Mouse (Mus musculus) lung, postnatal 4 days (tissue): ENCODE results near the gene Impg1.
"Not testable (repeated sequence)": the region's sequence is repeated elsewhere in the genome, so short reads cannot be mapped to it uniquely, and the experiment has no call there.

Experiments used
- DNase-seq, 2 experiments: peaks; one replicate each; pipeline ENCODE4 v3.0.0; 2021

Gene Impg1

DNA sequence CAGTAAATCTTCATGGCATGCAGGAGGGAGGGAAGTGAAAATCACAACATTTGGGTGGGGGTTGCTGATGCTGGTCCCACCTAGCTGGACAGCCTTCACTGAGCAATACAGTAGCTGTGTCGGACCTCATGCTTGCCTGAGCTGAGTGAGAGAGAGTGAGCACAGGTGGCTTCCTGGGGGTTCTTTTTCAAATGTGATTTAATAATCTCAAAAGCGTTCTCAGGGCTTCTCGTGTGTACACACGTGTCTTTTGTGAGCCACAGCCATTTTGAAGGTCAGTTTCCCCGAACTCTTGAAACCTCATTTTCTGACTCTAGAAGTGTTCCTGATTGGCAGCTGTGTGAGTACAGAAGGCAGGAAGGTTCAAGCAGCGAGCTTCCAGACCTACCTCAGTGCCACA is 122.8 kb downstream of the Impg1 start:
- DNase-seq: no peak

- no peak for DNase-seq
Measured at GRCm38 (mm10) chr9:80341756-80342155, 123.5 kb downstream of the Impg1 start.

GRCm38 (mm10) chr9:80340927-80341326 is 124.4 kb downstream of the Impg1 start:
- DNase-seq: no peak

DNA sequence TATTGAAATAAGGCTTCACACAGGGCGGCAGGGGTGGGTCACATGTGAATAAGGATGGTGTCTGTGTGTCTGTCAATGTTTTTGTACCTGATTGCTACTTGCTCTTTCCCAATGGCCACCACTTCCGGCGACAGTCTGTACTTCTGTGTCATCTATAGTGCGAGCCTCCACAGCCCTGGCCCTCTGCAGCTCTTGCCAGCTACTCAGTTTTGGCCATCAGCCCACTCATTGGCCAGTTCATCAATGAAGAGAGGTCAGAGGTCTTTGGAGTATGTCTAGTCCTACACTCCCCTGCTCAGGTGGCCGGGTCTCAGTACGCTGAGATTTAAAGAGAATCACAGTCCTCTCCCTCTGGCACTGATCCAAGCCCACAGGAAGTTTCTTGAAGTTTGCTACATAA is 127.3 kb downstream of the Impg1 start:
- no peak for DNase-seq

DNA sequence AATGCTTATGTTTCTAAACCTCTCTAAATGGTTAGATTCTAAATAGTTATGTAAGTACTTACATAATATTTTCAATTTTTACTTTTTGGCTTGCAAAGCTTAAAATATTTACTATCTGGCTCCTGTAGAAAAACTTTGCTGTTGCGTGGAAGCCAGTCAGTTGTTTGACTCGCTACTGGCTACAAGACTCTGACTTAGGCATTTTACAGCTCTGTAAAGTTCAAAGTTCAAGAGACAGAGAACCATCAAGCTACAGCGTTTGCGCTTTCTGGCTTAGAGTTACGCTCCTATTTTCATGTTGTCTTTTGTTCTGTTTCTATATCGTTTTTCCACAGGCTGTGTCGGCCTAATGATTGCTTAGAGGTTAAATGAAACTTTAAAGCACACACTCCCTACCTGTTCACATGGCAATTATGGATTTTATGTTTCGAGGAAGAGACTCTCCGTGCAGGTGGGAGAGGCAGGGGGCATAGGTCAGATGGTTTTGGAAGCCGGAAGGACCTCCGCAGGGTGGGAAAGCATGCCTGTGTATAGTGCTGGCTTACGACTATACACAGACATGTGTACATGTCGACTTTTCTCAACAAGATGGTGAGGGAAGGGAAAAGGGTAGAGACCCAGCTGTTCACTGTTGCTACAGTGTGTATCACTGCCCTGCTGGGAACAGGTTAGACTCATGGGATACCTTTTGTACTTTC is 129.5 kb downstream of the Impg1 start:
- no peak for DNase-seq

- no peak for DNase-seq
Measured at GRCm38 (mm10) chr9:80333998-80334605, 131.2 kb downstream of the Impg1 start.

DNA sequence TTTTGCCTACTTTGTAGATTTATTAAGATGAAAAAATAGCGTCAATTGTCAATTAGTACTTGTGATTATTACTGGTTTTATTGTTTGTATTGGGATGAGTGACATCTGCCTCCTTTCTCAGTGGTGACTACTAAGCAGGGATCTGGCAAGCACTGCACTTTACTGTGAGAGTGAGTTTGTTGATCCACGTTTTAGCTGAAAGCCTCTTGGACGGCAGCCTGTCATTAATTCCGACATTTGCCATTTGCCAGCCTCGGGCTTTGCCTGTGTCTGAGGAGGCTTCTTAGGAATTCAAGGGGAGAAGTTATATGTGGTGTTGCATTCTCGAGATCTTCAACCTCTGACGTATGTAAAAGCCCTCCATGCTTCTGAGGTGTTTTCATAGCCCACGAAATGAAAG is 131.8 kb downstream of the Impg1 start:
- no peak for DNase-seq

GRCm38 (mm10) chr9:80332153-80332552 is 133.1 kb downstream of the Impg1 start:
- DNase-seq: peak in 1 of 2 experiments; percentile 24

DNA sequence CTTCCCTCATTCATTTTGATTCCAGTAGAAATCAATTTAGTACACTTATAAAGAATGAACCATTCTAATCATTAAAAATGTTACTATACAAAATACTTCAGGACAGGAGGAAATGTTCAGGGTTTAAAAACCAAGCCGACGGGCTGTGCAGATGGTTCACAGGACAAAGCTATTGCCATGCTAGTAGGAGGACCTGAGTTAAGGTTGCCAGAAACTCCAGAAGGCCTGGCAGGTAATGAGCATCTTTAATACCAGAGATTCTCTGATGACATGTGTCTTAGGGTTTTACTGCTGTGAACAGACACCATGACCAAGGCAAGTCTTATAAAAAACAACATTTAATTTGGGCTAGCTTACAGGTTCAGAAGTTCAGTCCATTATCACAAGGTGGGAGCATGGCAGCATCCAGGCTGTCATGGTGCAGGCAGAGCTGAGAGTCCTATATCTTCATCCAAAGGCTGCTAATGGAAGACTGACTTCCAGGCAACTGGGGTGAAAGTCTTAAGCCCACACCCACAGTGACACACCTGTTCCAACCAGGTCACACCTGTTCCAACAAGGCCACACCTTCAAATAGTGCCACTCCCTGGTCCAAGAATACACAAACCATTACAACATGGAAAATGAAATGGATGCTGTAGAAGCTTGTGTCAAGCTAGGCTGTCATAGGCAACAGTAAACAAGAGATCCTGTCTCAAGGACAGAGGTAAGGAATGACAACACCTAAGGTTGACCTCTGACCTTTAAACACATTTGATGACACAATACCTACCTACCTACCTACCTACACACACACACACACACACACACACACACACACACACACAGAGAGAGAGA is 144.0 kb downstream of the Impg1 start:
- DNase-seq: not testable (repeated sequence)

GRCm38 (mm10) chr9:80318027-80318426 is 147.3 kb downstream of the Impg1 start:
- no peak for DNase-seq

GRCm38 (mm10) chr9:80315922-80316321 is 149.4 kb downstream of the Impg1 start:
- DNase-seq: no peak

DNA sequence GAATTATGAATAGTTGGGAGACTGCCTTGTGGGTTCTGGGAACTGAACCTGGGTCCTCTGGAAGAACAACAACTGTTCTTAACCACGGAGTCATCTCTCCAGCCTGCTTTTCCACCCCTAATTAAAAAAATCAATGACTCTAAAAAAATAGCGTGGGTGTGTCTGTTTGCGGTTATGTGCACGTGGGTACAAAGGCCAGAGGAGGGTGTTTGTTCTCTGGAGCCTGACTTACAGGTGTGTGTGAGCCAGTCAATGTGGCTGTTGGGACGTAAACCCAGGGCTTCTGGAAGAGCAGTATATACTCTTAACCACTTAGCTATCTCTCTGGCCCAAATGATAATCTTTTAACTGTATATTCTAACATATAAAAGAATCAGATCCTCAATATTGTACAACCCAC is 151.7 kb downstream of the Impg1 start:
- DNase-seq: no peak

GRCm38 (mm10) chr9:80307629-80308028 is 157.7 kb downstream of the Impg1 start:
- DNase-seq: no peak

GRCm38 (mm10) chr9:80306853-80307252 is 158.4 kb downstream of the Impg1 start:
- DNase-seq: no peak

- no peak for DNase-seq
Measured at GRCm38 (mm10) chr9:80306390-80306789, 158.9 kb downstream of the Impg1 start.

DNA sequence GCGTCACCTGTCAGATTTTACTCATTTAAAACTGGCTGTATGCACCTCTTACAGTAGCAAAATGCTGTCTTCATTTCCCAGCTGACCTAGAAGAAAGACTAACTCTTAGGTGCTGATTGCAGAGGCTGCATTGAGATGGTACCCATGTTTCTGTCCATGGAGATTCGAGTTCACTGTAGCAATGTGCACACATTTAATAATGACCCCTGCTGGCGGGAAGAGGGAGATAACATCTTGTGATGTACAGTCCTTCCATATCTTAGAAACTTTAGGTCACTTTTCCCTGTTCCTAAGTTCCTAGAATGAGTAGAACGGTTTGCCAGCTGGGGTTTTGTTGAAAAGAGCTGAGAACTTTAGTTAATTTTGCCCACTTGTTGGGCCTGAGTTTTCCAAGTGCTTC is 161.8 kb downstream of the Impg1 start:
- peak in 1 of 2 experiments; percentile 12 for DNase-seq

DNA sequence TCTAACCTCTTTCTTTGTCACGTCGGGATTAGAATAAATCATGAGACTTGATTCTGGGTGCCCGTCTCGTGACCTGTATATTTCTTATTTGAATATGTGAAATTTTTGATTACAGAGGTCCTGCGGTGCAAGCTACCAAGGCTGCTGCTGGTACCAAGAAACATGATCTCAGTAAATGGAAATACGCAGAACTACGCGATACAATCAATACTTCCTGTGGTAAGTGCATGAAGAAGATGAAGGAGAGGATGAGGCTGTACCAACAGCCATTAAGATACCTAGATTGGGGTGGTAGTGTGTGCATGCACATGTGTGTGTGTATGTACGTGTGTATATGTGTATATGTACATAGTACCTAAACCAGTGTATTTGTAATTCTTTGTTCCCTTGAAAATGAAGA is 166.2 kb downstream of the Impg1 start:
- no peak for DNase-seq

DNA sequence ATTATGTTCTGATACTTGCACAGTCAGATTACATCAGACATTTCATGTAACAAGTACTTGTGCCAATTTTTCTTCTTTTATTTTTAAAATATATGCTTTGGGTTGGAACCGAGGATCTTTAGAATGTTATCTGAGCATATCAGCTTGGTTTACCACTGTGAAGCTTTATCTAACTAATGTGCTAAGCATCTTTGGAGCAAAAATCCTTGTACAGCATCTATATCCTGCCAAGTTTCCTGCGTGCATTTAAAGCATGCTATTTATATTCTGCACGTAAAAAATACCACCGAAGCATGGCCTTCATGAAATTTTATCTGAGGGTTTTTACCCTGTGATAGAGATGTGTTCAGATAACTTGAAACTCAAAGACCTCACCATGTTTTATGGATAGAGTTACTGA is 169.2 kb downstream of the Impg1 start:
- DNase-seq: no peak

- DNase-seq: no peak
Measured at GRCm38 (mm10) chr9:80293056-80293584, 172.2 kb downstream of the Impg1 start.

GRCm38 (mm10) chr9:80286845-80287244 is 178.4 kb downstream of the Impg1 start:
- DNase-seq: no peak

DNA sequence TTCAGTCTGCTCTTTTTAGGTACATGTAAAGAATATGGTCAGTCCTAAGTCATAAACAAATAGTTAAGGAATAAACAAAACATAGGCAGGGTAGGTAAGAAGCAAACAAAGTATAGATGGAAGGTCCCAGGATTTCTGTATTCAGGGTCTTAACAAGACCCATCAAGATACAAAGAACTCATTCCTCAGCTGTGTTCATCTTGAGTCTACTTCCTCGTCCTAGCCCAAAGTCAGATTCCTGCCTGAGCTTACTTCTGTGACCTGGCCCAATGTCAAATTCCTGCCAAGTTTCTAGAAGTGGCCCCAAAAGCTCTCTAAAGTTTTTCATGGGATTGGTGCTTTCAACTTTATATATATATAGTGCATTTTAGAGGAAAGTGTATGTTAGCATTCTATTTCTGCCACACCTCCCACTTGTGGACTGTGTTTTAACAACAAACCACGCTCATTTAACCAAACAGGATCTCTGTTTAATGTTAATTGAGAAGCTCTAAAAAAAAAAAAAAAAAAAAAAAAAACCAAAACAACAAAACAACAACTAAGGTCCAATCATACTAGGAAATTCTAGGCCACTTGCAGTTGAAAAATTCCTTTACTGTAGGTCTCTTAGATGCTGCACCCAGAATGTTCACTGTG is 180.6 kb downstream of the Impg1 start:
- DNase-seq: no peak

DNA sequence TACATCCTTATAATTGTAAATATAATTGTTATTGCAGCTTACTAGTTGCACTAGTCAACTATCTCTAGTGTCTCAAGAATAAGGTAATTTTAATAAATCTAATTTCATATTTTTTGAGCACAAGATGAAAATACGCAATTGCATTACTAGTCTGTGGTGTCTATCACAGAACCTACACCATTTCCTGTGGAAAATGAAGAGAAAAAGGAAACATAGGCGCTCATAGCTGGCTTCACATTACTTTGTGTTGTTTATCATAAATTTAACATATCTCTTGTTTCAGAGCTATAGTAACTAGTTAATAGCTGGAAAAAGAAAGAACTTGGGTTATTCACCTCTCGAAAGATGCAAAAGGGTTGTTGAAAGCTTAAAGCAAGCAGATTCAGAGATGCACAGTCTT is 182.9 kb downstream of the Impg1 start:
- no peak for DNase-seq

GRCm38 (mm10) chr9:80280724-80281123 is 184.6 kb downstream of the Impg1 start:
- no peak for DNase-seq
